Mouse (Mus musculus) olfactory bulb, adult 2 months (tissue): ENCODE data around the gene Arhgap24. TPM values are rescaled to one million over a fixed set of nuclear protein-coding genes. Genes with fewer than 3 reads are reported as not detected.

Experiments used
- H3K27ac ChIP-seq: fragments of 200-500 bp; 2 replicates; pipeline ENCODE4 v1.5.1; 2012; ENCODE audit warnings: low read depth, low read length; ENCODE audit not compliant: insufficient read depth
- H3K4me1 ChIP-seq: fragments of 200-500 bp; 2 replicates; pipeline ENCODE4 v1.6.1; 2012; ENCODE audit warnings: low read length; ENCODE audit not compliant: control insufficient read depth, insufficient read depth
- H3K4me3 ChIP-seq: fragments of 200-500 bp; 2 replicates; pipeline ENCODE4 v1.5.1; 2012; ENCODE audit warnings: mild to moderate bottlenecking, low read depth, low read length, moderate library complexity; ENCODE audit not compliant: insufficient read depth
- CTCF ChIP-seq: fragments of 200-500 bp; IDR thresholded peaks from 2 replicates; pipeline ENCODE4 v1.5.1; 2012; ENCODE audit warnings: low read depth, mild to moderate bottlenecking, low read length, moderate library complexity; ENCODE audit not compliant: insufficient read depth
- POLR2A ChIP-seq: fragments of 200-500 bp; IDR thresholded peaks from 2 replicates; pipeline ENCODE4 v1.6.1; 2012; ENCODE audit warnings: mild to moderate bottlenecking, low read depth, low read length, moderate library complexity; ENCODE audit not compliant: insufficient read depth
- WGBS: fragments of 180-500 bp; shearing (Covaris S2); methylation state at CpG from one replicate; pipeline ENCODE4 v1.1.7; 2018; 5-methylcytosine and 5-hydroxymethylcytosine counted together
- polyA plus RNA-seq: library from polyadenylated mRNA; stranded (reverse); fragments of >200 nt; gene quantifications from 2 replicates; pipeline ENCODE4 v1.2.4, GENCODE M21; 2012; ENCODE audit warnings: low replicate concordance; ENCODE audit not compliant: missing spikeins, insufficient read depth, insufficient read length

The Arhgap24 gene
- polyA plus RNA-seq, 1 experiment: not detected

GRCm38 (mm10) chr5:102874605-102875298 is 393.6 kb downstream of the Arhgap24 start:
- Histone ChIP-seq H3K4me1 (no peaks in the 10 kb centered on the region), H3K27ac (no peak overlapping the region), H3K4me3 (no peak overlapping the region)
- no peak for TF ChIP-seq CTCF
- TF ChIP-seq POLR2A: no peak
- 41% methylated on average over 11 of the region's 11 CpGs for WGBS

GRCm38 (mm10) chr5:102875628-102876027 is 394.4 kb downstream of the Arhgap24 start:
- H3K4me1 ChIP-seq: no peaks in the 10 kb centered on the region
- no peak for TF ChIP-seq POLR2A
- no peak for TF ChIP-seq CTCF
- H3K27ac ChIP-seq: no peak overlapping the region
- no peak overlapping the region for H3K4me3 ChIP-seq
- 74% methylated on average over 16 of the region's 16 CpGs for WGBS

- WGBS: 85% methylated on average over 14 of the region's 14 CpGs
- H3K4me1 ChIP-seq: no peaks in the 10 kb centered on the region
- no peak overlapping the region for H3K27ac ChIP-seq
- no peak for TF ChIP-seq POLR2A
- no peak for TF ChIP-seq CTCF
- H3K4me3 ChIP-seq: no peak overlapping the region
Measured at GRCm38 (mm10) chr5:102888482-102889162, 407.4 kb downstream of the Arhgap24 start.

GRCm38 (mm10) chr5:102889163-102889488 is 407.9 kb downstream of the Arhgap24 start:
- no peaks in the 10 kb centered on the region for H3K4me1 ChIP-seq
- 93% methylated on average over 2 of the region's 2 CpGs for WGBS
- H3K4me3 ChIP-seq: no peak overlapping the region
- H3K27ac ChIP-seq: no peak overlapping the region
- TF ChIP-seq POLR2A: no peak
- no peak for TF ChIP-seq CTCF

GRCm38 (mm10) chr5:102892226-102892625 is 411.0 kb downstream of the Arhgap24 start:
- Histone ChIP-seq H3K4me1 (0 out of 2 replicates have a peak, but pooled peaks cover 2% of the 10 kb centered on the region), H3K4me3 (no peak overlapping the region), H3K27ac (no peak overlapping the region)
- TF ChIP-seq CTCF (no peak), POLR2A (no peak)
- 96% methylated on average over 11 of the region's 11 CpGs for WGBS

- Histone ChIP-seq H3K4me1 (0 out of 2 replicates have a peak, but pooled peaks cover 2% of the 10 kb centered on the region), H3K27ac (no peak overlapping the region), H3K4me3 (no peak overlapping the region)
- 94% methylated on average over 4 of the region's 4 CpGs for WGBS
- TF ChIP-seq POLR2A (no peak), CTCF (no peak)
Measured at GRCm38 (mm10) chr5:102898301-102898700, 417.1 kb downstream of the Arhgap24 start.

- H3K4me3 ChIP-seq: no peak overlapping the region
- no peak for TF ChIP-seq POLR2A
- TF ChIP-seq CTCF: no peak
- WGBS: 85% methylated on average over 6 of the region's 6 CpGs
- no peak overlapping the region for H3K27ac ChIP-seq
- H3K4me1 ChIP-seq: no peaks in the 10 kb centered on the region
Measured at GRCm38 (mm10) chr5:102899680-102900215, 418.6 kb downstream of the Arhgap24 start.

- TF ChIP-seq POLR2A (no peak), CTCF (no peak)
- WGBS: 69% methylated on average over 5 of the region's 5 CpGs
- H3K4me1 ChIP-seq: no peaks in the 10 kb centered on the region
- H3K27ac ChIP-seq: no peak overlapping the region
- no peak overlapping the region for H3K4me3 ChIP-seq
Measured at GRCm38 (mm10) chr5:102901176-102901575, 420.0 kb downstream of the Arhgap24 start.

GRCm38 (mm10) chr5:102903487-102903886 is 422.3 kb downstream of the Arhgap24 start:
- 86% methylated on average over 9 of the region's 9 CpGs for WGBS
- Histone ChIP-seq H3K4me1 (no peaks in the 10 kb centered on the region), H3K27ac (no peak overlapping the region), H3K4me3 (no peak overlapping the region)
- TF ChIP-seq CTCF (no peak), POLR2A (no peak)
